Mouse (Mus musculus): ENCODE measurements around the gene Xpo5.
A peak's percentile ranks its signal among the peaks of the same experiment; 100 is the strongest.

The Xpo5 gene

DNA sequence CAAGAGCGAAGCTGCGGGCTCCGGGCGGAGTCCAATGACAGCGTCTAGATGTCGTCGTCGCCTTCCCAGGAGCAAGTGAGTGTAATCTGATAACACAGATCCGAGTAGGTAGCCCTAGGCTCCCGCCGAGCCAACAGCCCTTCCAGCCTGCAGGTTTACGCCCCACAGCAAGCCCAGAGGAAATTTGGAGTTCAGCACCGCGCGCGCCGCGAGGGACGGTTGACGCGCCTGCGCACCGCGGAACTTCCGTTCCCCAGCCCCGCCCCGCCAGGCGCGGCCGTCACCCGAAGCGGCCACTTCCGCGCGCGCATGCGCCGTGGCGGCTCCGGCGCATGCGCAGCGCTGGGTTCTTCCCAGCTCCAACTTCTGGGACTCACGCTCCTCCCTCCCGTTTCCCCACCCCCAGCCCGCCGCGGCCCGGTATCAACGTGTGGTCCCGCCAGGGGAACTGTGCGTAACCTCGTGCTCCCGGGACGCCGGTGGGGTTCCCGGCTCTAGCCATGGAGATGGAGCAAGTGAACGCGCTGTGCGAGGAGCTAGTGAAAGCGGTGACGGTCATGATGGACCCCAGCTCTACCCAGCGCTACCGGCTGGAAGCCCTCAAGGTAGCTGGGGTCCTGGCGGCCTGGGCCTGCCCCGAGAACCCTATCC is at the start of gene Xpo5, which contains the start of gene Polh:
Gene Xpo5 (plus strand): TSS at position 362 of the 651 bp plus-strand sequence.
Gene Polh (minus strand): TSS at position 225 of the 651 bp plus-strand sequence.
- peak; percentile 94 for DNase-seq

- DNase-seq, result peak; percentile 97
Measured at GRCm38 (mm10) chr17:46152847-46153782, 49.5 kb upstream of the Xpo5 start, which contains the start of gene Mad2l1bp. TSS of gene Mad2l1bp (minus strand) at chr17:46153553.

DNA sequence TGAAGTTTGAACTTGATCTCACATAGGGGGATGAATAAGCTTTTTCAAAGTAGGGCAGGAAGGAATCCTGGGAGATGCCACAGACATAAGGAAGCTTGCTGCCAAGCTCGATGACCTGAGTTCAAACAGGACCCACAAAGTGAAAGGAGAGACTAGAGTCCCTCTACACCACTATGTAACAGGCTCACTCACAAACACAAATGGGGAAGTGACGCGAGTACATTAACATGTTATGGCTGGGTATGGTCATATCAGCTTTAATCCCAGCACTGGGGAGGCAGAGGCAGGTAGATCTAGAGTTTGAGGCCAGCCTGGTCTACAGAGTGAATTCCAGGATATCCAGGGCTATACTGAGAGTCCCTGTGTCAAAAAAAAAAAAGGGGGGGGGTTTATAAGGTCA is 48.2 kb upstream of the Xpo5 start:
- DNase-seq, result no peak

DNA sequence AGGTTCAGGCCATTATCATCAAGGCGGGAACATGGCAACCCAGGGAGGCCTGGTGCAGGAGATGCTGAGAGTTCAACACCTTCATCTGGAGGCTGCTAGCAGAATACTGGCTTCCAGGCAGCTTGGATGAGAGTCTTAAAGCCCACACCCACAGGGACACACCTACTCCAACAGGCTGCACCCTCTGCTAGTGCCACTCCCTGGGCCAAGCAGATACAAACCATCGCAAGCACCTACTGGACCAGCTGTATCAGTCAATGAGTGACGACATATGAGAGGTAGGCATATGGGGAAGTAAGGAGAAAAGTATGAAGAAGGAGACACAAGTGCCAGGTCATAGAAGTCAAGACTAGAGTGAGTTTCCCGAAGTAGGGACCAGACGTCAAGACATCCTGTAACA is 45.9 kb upstream of the Xpo5 start:
- DNase-seq, result no peak

DNA sequence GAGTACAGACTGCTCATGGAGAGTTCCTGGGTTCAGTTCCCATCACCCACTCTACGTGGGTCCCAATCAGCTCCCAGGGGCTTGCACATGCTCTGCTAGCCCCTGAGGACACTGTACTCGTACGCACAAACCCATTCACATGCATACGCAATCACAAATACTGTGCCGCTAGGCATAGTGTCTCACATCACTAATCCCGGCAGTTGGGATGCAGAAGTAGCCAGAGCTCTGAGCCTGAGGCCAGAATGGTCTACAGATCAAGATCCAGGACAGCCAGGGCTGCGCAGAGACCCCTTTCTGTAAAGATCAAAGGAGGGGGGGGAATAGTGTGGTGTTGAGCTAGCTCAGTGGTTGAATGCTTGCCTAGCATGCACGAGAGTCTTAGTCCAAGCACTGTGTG is 45.5 kb upstream of the Xpo5 start:
- DNase-seq, result no peak

GRCm38 (mm10) chr17:46159236-46159635 is 43.3 kb upstream of the Xpo5 start:
- no peak for DNase-seq

DNA sequence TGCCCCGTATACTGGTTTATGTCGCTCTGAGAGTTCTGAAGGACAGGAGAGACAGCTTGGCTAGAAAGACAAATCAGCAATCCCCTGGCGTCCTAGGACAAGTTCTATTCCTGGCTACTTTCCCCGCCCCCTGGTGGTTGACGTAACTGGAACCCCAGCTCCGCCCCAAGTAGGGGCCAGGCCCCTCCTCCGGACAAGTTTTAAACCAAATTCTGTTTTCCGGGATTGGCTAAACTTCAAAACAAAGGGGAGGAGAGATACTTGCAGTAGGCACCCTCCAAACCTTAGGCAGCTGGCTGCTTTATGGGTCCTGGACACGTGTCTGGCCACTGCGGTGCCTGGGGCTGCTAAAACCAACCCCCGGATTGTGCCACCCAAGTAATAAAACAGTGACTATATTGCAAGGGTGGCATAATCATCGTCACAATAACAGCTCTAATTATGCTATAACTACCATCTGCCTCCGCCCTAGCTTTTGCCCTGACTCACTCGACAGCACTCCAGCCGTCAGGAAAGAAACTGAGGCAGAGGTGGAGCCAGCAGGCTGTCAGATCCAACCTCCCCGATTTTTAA is 42.4 kb upstream of the Xpo5 start:
- DNase-seq, result peak; percentile 98

DNA sequence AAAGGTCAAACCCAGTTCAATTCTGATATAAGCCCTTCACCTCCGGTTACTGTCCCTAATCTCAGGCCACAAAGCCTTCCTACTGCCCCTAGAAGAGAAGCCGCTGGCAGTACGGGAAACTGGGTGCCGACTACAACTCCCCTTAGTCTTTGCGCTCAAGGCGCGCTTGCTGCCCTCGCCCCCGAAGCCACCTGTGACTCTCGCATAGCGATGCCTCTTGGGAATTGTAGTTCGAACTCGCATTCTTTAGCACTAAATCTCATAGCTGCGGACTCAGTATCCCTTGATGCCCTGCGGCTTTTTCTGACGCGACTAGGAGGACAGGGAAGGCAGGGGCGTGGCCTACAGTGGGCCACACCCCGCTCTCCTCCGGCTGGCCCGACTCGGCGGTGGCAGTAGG is 41.9 kb upstream of the Xpo5 start, which contains the start of gene Gtpbp2:
Gene Gtpbp2 (plus strand): TSS at position 347 of the 400 bp plus-strand sequence.
- DNase-seq, result peak; percentile 99

- DNase-seq, result peak; percentile 68
Measured at GRCm38 (mm10) chr17:46161179-46161578, 41.4 kb upstream of the Xpo5 start.

GRCm38 (mm10) chr17:46161710-46162109 is 40.9 kb upstream of the Xpo5 start:
- no peak for DNase-seq

DNA sequence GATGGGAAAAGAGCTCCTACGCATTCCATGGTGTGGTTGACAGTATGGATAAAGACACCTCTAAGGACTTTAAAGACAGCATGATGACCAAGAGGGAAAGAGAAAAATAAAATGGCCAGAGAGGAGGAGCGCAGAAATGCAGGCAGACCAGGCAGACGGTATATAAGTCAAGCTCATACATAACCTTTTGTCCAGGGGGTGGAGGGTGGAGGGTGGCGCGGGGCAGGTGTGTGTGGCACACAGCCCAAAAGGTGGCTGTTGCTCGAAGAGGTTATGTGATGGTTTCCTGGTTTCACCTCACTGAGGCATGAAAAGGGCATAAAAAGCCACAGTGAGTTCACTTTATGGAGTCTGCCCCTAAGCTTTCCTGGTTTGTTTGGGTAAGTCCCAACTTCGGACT is 40.0 kb upstream of the Xpo5 start:
- DNase-seq, result no peak

DNA sequence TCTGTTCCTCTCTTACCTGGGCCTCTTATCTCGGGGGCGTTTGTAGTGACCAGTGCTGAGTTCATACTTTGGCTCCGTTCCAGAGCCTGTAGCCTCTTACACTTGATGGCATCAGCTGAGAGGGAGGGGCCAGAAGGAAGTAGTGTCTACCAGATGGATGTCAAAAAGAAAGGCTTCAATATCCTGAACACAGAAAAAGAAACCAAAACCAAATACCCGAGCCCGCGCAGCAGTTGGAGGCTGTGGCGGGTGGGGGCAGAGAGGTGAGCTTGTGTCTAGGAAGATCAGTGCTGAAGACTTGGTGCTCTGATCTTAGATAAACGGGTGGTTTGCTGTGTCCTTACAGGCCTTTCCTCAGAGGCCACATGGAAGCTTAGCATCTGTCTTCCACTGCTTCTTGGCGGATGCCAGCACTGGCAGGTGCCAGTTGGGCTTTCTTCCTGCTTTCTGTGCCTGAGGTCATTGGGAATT is 39.6 kb upstream of the Xpo5 start:
- peak; percentile 81 for DNase-seq

DNA sequence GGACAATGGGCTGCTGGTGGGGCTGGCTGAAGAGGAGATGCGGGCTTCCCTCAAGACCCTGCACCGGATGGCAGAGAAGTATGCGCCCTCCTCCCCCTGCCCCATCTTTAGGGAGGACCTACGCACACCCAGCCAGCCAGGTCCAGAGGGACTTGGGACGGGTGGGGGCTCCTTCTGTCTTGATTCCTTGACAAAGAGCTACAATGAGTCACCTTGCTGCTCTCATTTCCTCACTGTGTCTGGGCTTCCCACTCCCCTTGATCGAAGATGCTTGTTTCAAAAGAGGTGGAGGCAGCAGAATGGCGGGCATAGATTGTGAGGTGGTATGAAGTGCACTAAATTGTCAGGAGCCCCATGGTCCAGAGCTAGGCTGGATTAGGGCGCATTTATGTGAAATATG is 38.3 kb upstream of the Xpo5 start:
- DNase-seq, result no peak

- no peak for DNase-seq
Measured at GRCm38 (mm10) chr17:46164791-46165190, 37.8 kb upstream of the Xpo5 start.

DNA sequence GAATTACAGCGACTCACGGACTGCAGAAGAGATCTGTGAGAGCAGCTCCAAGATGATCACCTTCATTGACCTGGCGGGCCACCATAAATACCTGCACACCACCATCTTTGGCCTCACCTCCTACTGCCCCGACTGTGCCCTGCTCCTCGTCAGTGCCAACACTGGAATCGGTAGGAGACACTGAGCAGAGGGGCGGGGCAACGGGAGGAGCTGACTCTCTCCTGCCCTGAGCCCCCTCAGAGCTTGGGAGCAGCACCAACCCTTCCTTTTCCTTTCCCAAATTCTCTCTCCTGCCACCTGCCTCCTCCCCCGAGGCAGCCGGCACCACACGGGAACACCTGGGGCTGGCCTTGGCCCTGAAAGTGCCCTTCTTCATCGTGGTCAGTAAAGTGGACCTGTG is 37.1 kb upstream of the Xpo5 start:
- DNase-seq, result no peak

GRCm38 (mm10) chr17:46166270-46166669 is 36.3 kb upstream of the Xpo5 start:
- peak; percentile 27 for DNase-seq

- peak; percentile 36 for DNase-seq
Measured at GRCm38 (mm10) chr17:46167014-46167413, 35.6 kb upstream of the Xpo5 start.

DNA sequence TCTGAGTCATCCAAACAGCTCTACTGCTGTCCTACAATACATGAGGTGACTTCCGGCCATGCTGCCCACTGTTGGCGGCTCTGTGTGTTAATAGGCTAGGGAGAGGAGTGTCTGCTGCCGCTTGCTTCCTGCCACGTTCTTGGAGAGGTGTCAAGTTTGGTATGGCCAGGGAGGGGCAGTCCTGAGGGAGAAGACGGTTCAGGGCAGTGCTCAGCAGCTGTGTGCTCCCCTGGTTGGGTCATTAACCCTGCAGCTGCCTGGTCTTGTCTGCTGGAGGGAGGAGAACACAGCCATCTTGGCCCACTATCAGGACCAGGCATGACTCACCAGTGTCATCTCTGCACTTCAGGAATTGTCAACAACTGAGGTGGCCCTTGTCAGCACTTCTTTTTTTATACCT is 34.3 kb upstream of the Xpo5 start:
- DNase-seq, result peak; percentile 32

GRCm38 (mm10) chr17:46168768-46169167 is 33.8 kb upstream of the Xpo5 start:
- no peak for DNase-seq

DNA sequence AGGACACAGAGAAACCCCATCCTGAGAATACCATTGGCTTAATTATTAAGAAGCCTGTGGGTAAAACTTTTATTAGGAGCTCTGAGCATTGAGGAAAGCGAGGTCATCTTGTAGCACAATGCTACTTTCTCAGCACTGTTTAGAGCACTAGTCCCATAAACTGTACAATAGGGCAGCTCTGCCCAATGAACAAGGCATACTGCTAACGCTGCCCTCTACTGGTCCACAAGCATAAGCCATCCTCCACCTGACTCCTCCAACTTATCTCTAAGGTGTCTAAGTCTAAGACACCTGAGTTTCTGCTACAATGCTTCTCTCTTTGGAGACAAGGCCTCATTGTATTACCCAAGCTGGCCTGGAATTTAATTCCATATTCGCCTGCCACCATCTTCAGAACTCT is 32.0 kb upstream of the Xpo5 start:
- DNase-seq, result peak; percentile 57

GRCm38 (mm10) chr17:46182273-46182672 is 20.3 kb upstream of the Xpo5 start:
- DNase-seq, result peak; percentile 38

- DNase-seq, result no peak
Measured at GRCm38 (mm10) chr17:46188829-46189228, 13.8 kb upstream of the Xpo5 start.

- peak; percentile 7 for DNase-seq
Measured at GRCm38 (mm10) chr17:46201151-46201550, 1.4 kb upstream of the Xpo5 start.
